Mouse (Mus musculus): Measurements from ENCODE around the gene Tacc2. TPM values are rescaled to one million over a fixed set of nuclear protein-coding genes. Genes with fewer than 3 reads are reported as not detected.
A peak's percentile ranks its signal among the peaks of the same experiment; 100 is the strongest.
"Not testable (repeated sequence)": the region's sequence is repeated elsewhere in the genome, so short reads cannot be mapped to it uniquely, and the experiment has no call there.

The Tacc2 gene
- total RNA-seq, 2 experiments from 2014 or later, result 515 to 576 TPM

GRCm38 (mm10) chr7:130576981-130577380, 257 bp upstream of the Tacc2 start:
- intact Hi-C loops (cut with DNase I), result no loop called here
- peak overlapping the region; percentile 39 for H3K4me3 ChIP-seq

GRCm38 (mm10) chr7:130578066-130578465, 828 bp downstream of the Tacc2 start:
- Histone ChIP-seq H3K4me3 (no peak overlapping the region), H3K27ac (peak overlapping the region; percentile 31; the same call in 1 of the 2 replicates)
- TF ChIP-seq CTCF (IDR thresholded peaks at IDR 0.05), result no peak
- intact Hi-C loops (cut with DNase I), result no loop called here
- no peak for DNase-seq

More at GRCm38 (mm10) chr7:130576981-130577380, 257 bp upstream of the Tacc2 start:
- H3K27ac ChIP-seq, result peak overlapping the region; percentile 75
- TF ChIP-seq CTCF (IDR thresholded peaks at IDR 0.05), result no peak
- peak; percentile 66 for DNase-seq

- intact Hi-C loops (cut with DNase I), result no loop called here
- TF ChIP-seq CTCF (IDR thresholded peaks at IDR 0.05), result no peak
- H3K4me3 ChIP-seq, result no peak overlapping the region
- peak overlapping the region; percentile 58; the same call in 1 of the 2 replicates for H3K27ac ChIP-seq
- no peak for DNase-seq
Observed at GRCm38 (mm10) chr7:130578607-130579006, 1.4 kb downstream of the Tacc2 start.

GRCm38 (mm10) chr7:130586521-130587072, 9.4 kb downstream of the Tacc2 start:
- H3K27ac ChIP-seq, result no peak overlapping the region
- TF ChIP-seq CTCF (IDR thresholded peaks at IDR 0.05), result no peak
- no peak overlapping the region for H3K4me3 ChIP-seq
- intact Hi-C loops (cut with DNase I), result no loop called here
- DNase-seq, result no peak

GRCm38 (mm10) chr7:130590081-130590828, 13.0 kb downstream of the Tacc2 start:
- no peak for TF ChIP-seq CTCF (IDR thresholded peaks at IDR 0.05)
- intact Hi-C loops (cut with DNase I), result no loop called here
- Histone ChIP-seq H3K27ac (peak overlapping the region; percentile 86), H3K4me3 (no peak overlapping the region)
- no peak for DNase-seq

- H3K4me3 ChIP-seq, result no peak overlapping the region
- peak overlapping the region; percentile 86 for H3K27ac ChIP-seq
- intact Hi-C loops (cut with DNase I), result no loop called here
- no peak for TF ChIP-seq CTCF (IDR thresholded peaks at IDR 0.05)
- no peak for DNase-seq
Observed at GRCm38 (mm10) chr7:130590845-130591437, 13.7 kb downstream of the Tacc2 start.

GRCm38 (mm10) chr7:130592975-130593374, 15.7 kb downstream of the Tacc2 start:
- H3K4me3 ChIP-seq, result peak overlapping the region; percentile 71; the same call in 1 of the 2 replicates
- intact Hi-C loops (cut with DNase I), result not testable (repeated sequence)
- H3K27ac ChIP-seq, result peak overlapping the region; percentile 83

GRCm38 (mm10) chr7:130593375-130594239, 16.4 kb downstream of the Tacc2 start:
- Histone ChIP-seq H3K4me3 (peak overlapping the region; percentile 71), H3K27ac (peak overlapping the region; percentile 83)
- DNase-seq; intact Hi-C loops (cut with DNase I): not testable (repeated sequence)

More at GRCm38 (mm10) chr7:130592975-130593374, 15.7 kb downstream of the Tacc2 start:
- DNase-seq, result not testable (repeated sequence)

- H3K4me3 ChIP-seq, result peak overlapping the region; percentile 70
- DNase-seq, result peak; percentile 81
- intact Hi-C loops (cut with DNase I), result loop anchor here (5.0 kb wide), 1 partner anchor 44 kb away; no protein-coding TSS in a partner anchor
- H3K27ac ChIP-seq, result peak overlapping the region; percentile 88
Observed at GRCm38 (mm10) chr7:130596079-130596855, 19.0 kb downstream of the Tacc2 start.

- no peak for TF ChIP-seq CTCF (IDR thresholded peaks at IDR 0.05)
- Histone ChIP-seq H3K4me3 (peak overlapping the region; percentile 70), H3K27ac (peak overlapping the region; percentile 88)
- intact Hi-C loops (cut with DNase I), result loop anchor here (5.0 kb wide), 1 partner anchor 45 kb away; no protein-coding TSS in a partner anchor
- no peak for DNase-seq
Observed at GRCm38 (mm10) chr7:130597546-130597945, 20.3 kb downstream of the Tacc2 start.

- intact Hi-C loops (cut with DNase I), result loop anchor here (10.0 kb wide), 1 partner anchor 65 kb away; no protein-coding TSS in a partner anchor
- no peak for TF ChIP-seq CTCF (IDR thresholded peaks at IDR 0.05)
- Histone ChIP-seq H3K27ac (peak overlapping the region; percentile 35; the same call in 1 of the 2 replicates), H3K4me3 (peak overlapping the region; percentile 70; the same call in 1 of the 2 replicates)
- no peak for DNase-seq
Observed at GRCm38 (mm10) chr7:130600074-130600473, 22.8 kb downstream of the Tacc2 start.

Measured in gastrocnemius, adult 2 months (tissue).